Mouse (Mus musculus) forebrain, embryonic 14.5 days (tissue): ENCODE results near the gene 2810408A11Rik. TPM values are rescaled to one million over a fixed set of nuclear protein-coding genes. Genes with fewer than 3 reads are reported as not detected.

Experiments
- microRNA-seq: library from miRNA; unstranded; fragments of <30 nt; microRNA quantifications from one replicate; pipeline ENCODE4, GENCODE M21; 2016
- polyA plus RNA-seq: library from polyadenylated mRNA; unstranded; fragments of >200 nt; fragmentation: Nextera tagmentation; extraction: Ambion mirVana; gene quantifications from 2 replicates; pipeline ENCODE4 v1.2.1, GENCODE M21; 2014

The 2810408A11Rik gene
- polyA plus RNA-seq, 1 experiment from 2014 or later: 18.6 TPM

Small RNA genes within 50 kb of the gene (microRNA-seq; reads per million reads assigned to microRNA genes)
- not detected for gene Mir6924

Other genes with a start within 250 kb of the 2810408A11Rik start
- gene Sox15, start 245.7 kb downstream of the 2810408A11Rik start, polyA plus RNA-seq: not detected in 2 replicates
- gene Mpdu1, start 238.3 kb downstream of the 2810408A11Rik start, polyA plus RNA-seq: 72.9 and 83.0 TPM in 2 replicates
- 8.2 and 9.6 TPM in 2 replicates for gene Cd68, start 234.8 kb downstream of the 2810408A11Rik start, polyA plus RNA-seq
- 1,177 and 1,222 TPM in 2 replicates for gene Eif4a1, start 228.6 kb downstream of the 2810408A11Rik start, polyA plus RNA-seq
- gene Senp3, start 218.9 kb downstream of the 2810408A11Rik start, polyA plus RNA-seq: 81.8 and 88.2 TPM in 2 replicates
- 0.53 TPM in 1 of 2 replicates, not detected in the other for gene Tnfsf13, start 215.2 kb downstream of the 2810408A11Rik start, polyA plus RNA-seq
- gene Tnfsf12, start 205.1 kb downstream of the 2810408A11Rik start, polyA plus RNA-seq: 2.2 and 2.7 TPM in 2 replicates
- gene Tnfsfm13, start 204.9 kb downstream of the 2810408A11Rik start, polyA plus RNA-seq: 1.5 and 1.6 TPM in 2 replicates
- gene Polr2a, start 142.3 kb downstream of the 2810408A11Rik start, polyA plus RNA-seq: 21.1 and 21.3 TPM in 2 replicates
- gene Slc35g3, start 139.0 kb downstream of the 2810408A11Rik start, polyA plus RNA-seq: 0.56 TPM in 1 of 2 replicates, not detected in the other
- gene Zbtb4, start 135.1 kb downstream of the 2810408A11Rik start, polyA plus RNA-seq: 2.1 and 2.8 TPM in 2 replicates
- 0.68 and 1.4 TPM in 2 replicates for gene Chrnb1, start 105.0 kb downstream of the 2810408A11Rik start, polyA plus RNA-seq
- gene Fgf11, start 99.1 kb downstream of the 2810408A11Rik start, polyA plus RNA-seq: 2.9 and 3.0 TPM in 2 replicates
- gene Tmem102, start 95.4 kb downstream of the 2810408A11Rik start, polyA plus RNA-seq: 0.15 and 0.52 TPM in 2 replicates
- not detected in 2 replicates for gene Gm39566, start 85.7 kb downstream of the 2810408A11Rik start, polyA plus RNA-seq
- gene Spem2, start 82.5 kb downstream of the 2810408A11Rik start, polyA plus RNA-seq: not detected in 2 replicates
- 0.39 TPM in 1 of 2 replicates, not detected in the other for gene Spem1, start 78.8 kb downstream of the 2810408A11Rik start, polyA plus RNA-seq
- 15.7 and 18.4 TPM in 2 replicates for gene Nlgn2, start 63.2 kb downstream of the 2810408A11Rik start, polyA plus RNA-seq
- gene Tmem256, start 62.5 kb downstream of the 2810408A11Rik start, polyA plus RNA-seq: 307 and 386 TPM in 2 replicates
- 44.3 and 49.0 TPM in 2 replicates for gene Plscr3, start 54.6 kb downstream of the 2810408A11Rik start, polyA plus RNA-seq
- 0.32 TPM in 1 of 2 replicates, not detected in the other for gene Tnk1, start 42.3 kb downstream of the 2810408A11Rik start, polyA plus RNA-seq
- not detected in 2 replicates for gene Tmem95, start 23.0 kb downstream of the 2810408A11Rik start, polyA plus RNA-seq
- 1.1 and 1.2 TPM in 2 replicates for gene Kctd11, start 19.6 kb downstream of the 2810408A11Rik start, polyA plus RNA-seq
- 0.10 and 0.17 TPM in 2 replicates for gene Acap1, start 5.4 kb downstream of the 2810408A11Rik start, polyA plus RNA-seq
- 16.7 and 23.8 TPM in 2 replicates for gene Neurl4, start 85 bp upstream of the 2810408A11Rik start, polyA plus RNA-seq
- gene Gps2, start 12.9 kb upstream of the 2810408A11Rik start, polyA plus RNA-seq: 62.9 and 67.8 TPM in 2 replicates
- gene Eif5a, start 21.0 kb upstream of the 2810408A11Rik start, polyA plus RNA-seq: 1,251 and 1,277 TPM in 2 replicates
- gene Ybx2, start 34.8 kb upstream of the 2810408A11Rik start, polyA plus RNA-seq: 3.9 and 4.0 TPM in 2 replicates
- gene Slc2a4, start 47.2 kb upstream of the 2810408A11Rik start, polyA plus RNA-seq: 5.5 and 6.7 TPM in 2 replicates
- not detected in 2 replicates for gene Cldn7, start 63.8 kb upstream of the 2810408A11Rik start, polyA plus RNA-seq
- 24.0 and 26.1 TPM in 2 replicates for gene Ctdnep1, start 80.2 kb upstream of the 2810408A11Rik start, polyA plus RNA-seq
- 189 and 203 TPM in 2 replicates for gene Elp5, start 81.5 kb upstream of the 2810408A11Rik start, polyA plus RNA-seq
- 701 and 779 TPM in 2 replicates for gene Gabarap, start 90.2 kb upstream of the 2810408A11Rik start, polyA plus RNA-seq
- gene Phf23, start 94.8 kb upstream of the 2810408A11Rik start, polyA plus RNA-seq: 49.4 and 49.6 TPM in 2 replicates
- gene Dvl2, start 99.6 kb upstream of the 2810408A11Rik start, polyA plus RNA-seq: 19.7 and 25.7 TPM in 2 replicates
- 53.3 and 58.4 TPM in 2 replicates for gene Acadvl, start 114.4 kb upstream of the 2810408A11Rik start, polyA plus RNA-seq
- 19.3 and 21.0 TPM in 2 replicates for gene Dlg4, start 116.0 kb upstream of the 2810408A11Rik start, polyA plus RNA-seq
- gene Asgr1, start 153.1 kb upstream of the 2810408A11Rik start, polyA plus RNA-seq: 2.0 and 2.1 TPM in 2 replicates
- gene Asgr2, start 191.7 kb upstream of the 2810408A11Rik start, polyA plus RNA-seq: not detected in 2 replicates
- gene Mgl2, start 229.3 kb upstream of the 2810408A11Rik start, polyA plus RNA-seq: 0.72 and 1.1 TPM in 2 replicates